Mouse (Mus musculus) forebrain, embryonic 15.5 days (tissue): Measurements from ENCODE around the gene Oasl1. TPM values are rescaled to one million over a fixed set of nuclear protein-coding genes. Genes with fewer than 3 reads are reported as not detected.

Experiments used
- ATAC-seq: fragments of 200-750 bp; cut with Nextera tagmentation; replicated peaks from 2 replicates; pipeline ENCODE4 v1.8.0; 2017; ENCODE audit warnings: mild to moderate bottlenecking, moderate TSS enrichment, moderate library complexity
- H3K27ac ChIP-seq: fragments of 300-500 bp; sonication (generic); replicated peaks from 2 replicates; pipeline ENCODE4 v1.5.1; 2015; ENCODE audit warnings: mild to moderate bottlenecking, inconsistent platforms
- H3K27me3 ChIP-seq: fragments of 300-500 bp; sonication (generic); 2 replicates; pipeline ENCODE4 v1.6.1; 2015; ENCODE audit warnings: inconsistent platforms
- H3K36me3 ChIP-seq: fragments of 300-500 bp; sonication (generic); 2 replicates; pipeline ENCODE4 v1.6.1; 2015; ENCODE audit warnings: mild to moderate bottlenecking, inconsistent platforms
- H3K4me1 ChIP-seq: fragments of 300-500 bp; sonication (generic); 2 replicates; pipeline ENCODE4 v1.6.1; 2015; ENCODE audit warnings: inconsistent platforms
- H3K4me2 ChIP-seq: fragments of 300-500 bp; sonication (generic); replicated peaks from 2 replicates; pipeline ENCODE4 v1.6.1; 2015; ENCODE audit warnings: mild to moderate bottlenecking, inconsistent platforms
- H3K4me3 ChIP-seq: fragments of 300-500 bp; sonication (generic); 2 replicates; pipeline ENCODE4 v1.5.1; 2015; ENCODE audit warnings: mild to moderate bottlenecking, inconsistent platforms
- H3K9ac ChIP-seq: fragments of 300-500 bp; sonication (generic); replicated peaks from 2 replicates; pipeline ENCODE4 v1.6.1; 2015; ENCODE audit warnings: mild to moderate bottlenecking, inconsistent platforms
- H3K9me3 ChIP-seq: fragments of 300-500 bp; sonication (generic); 2 replicates; pipeline ENCODE4 v1.6.1; 2016; ENCODE audit warnings: inconsistent platforms
- WGBS: fragments of 180-500 bp; shearing (Covaris S2); methylation state at CpG from one replicate; pipeline ENCODE4 v1.1.7; 2015; ENCODE audit warnings: mixed read lengths; 5-methylcytosine and 5-hydroxymethylcytosine counted together
- polyA plus RNA-seq: library from polyadenylated mRNA; unstranded; fragments of >200 nt; fragmentation: Nextera tagmentation; extraction: Ambion mirVana; gene quantifications from 2 replicates; pipeline ENCODE4 v1.2.1, GENCODE M21; 2015

Oasl1 gene
- polyA plus RNA-seq, 1 experiment from 2014 or later: 0.23 TPM

DNA sequence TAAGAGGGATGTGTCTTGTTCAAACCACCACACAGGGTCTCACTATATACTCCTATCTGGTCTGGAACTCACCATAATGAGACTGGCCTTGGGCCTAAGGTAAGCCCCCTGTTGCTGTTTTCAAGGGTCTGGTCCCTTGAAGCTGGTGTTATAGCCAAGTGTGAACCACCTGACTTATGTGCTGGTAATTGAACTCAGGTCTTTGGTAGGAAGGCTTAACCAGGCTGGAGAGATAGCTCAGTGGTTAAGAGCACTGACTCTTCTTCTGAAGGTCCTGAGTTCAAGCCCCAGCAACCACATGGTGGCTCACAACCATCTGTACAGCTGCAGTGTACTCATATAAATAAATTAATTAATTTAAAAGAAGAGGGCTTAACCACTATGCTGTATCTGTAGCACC lies 53.9 kb downstream of the Oasl1 start:
- Histone ChIP-seq H3K4me1 (peaks cover 18% of the 10 kb centered on the region), H3K36me3 (no peaks in the 10 kb centered on the region), H3K9ac (no peak overlapping the region), H3K9me3 (no peaks in the 10 kb centered on the region), H3K27me3 (no peaks in the 10 kb centered on the region), H3K4me3 (no peak overlapping the region), H3K27ac (no peak overlapping the region), H3K4me2 (no peak overlapping the region)
- no peak for ATAC-seq

DNA sequence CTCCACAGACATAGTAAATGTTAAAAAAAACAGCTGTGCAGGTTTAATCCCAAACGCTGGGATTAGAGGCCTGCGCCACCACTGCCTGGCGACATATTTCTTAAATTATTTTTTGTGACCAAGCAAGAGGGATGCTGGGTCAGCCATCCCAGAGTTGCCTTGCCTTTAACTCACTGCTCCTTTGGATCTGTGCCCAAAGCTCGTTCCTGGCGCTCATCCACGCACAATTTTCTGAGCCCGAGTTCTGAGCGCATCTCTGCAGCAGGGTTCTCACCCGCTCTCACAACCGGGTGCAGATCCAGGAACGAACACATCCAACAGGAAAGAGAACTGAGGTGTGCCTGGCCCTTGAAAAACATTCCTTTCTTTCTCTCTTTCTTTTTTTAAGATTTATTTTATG lies 55.4 kb downstream of the Oasl1 start:
- H3K27me3 ChIP-seq: no peaks in the 10 kb centered on the region
- peaks cover 18% of the 10 kb centered on the region for H3K4me1 ChIP-seq
- H3K4me3 ChIP-seq: no peak overlapping the region
- H3K4me2 ChIP-seq: no peak overlapping the region
- WGBS: 54% methylated on average over 11 of the region's 11 CpGs
- no peaks in the 10 kb centered on the region for H3K9me3 ChIP-seq
- no peaks in the 10 kb centered on the region for H3K36me3 ChIP-seq
- no peak overlapping the region for H3K9ac ChIP-seq
- no peak for ATAC-seq
- H3K27ac ChIP-seq: no peak overlapping the region

DNA sequence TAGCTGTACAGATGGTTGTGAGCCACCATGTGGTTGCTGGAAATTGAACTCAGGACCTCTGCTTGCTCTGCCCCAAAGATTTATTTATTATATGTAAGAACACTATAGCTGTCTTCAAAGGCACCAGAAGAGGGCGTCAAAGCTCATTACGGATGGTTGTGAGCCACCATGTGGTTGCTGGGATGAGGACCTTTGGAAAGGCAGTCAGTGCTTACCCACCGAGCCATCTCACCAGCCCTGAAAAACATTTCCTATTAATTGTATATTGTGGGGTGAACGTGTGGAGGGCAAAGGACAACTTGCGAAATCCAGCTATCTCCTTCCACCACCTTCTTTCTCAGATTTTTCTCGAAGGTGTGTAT lies 55.8 kb downstream of the Oasl1 start:
- H3K9ac ChIP-seq: 0 out of 2 replicates have a peak overlapping the region, but pooled peaks have one; percentile 38
- H3K4me3 ChIP-seq: peak overlapping the region; percentile 35
- peaks cover 18% of the 10 kb centered on the region for H3K4me1 ChIP-seq
- H3K4me2 ChIP-seq: peak overlapping the region; percentile 71
- 4% methylated on average over 6 of the region's 6 CpGs for WGBS
- no peak overlapping the region for H3K27ac ChIP-seq
- no peaks in the 10 kb centered on the region for H3K27me3 ChIP-seq
- ATAC-seq: no peak; the same call in 1 of the 2 replicates
- H3K9me3 ChIP-seq: no peaks in the 10 kb centered on the region
- H3K36me3 ChIP-seq: no peaks in the 10 kb centered on the region

DNA sequence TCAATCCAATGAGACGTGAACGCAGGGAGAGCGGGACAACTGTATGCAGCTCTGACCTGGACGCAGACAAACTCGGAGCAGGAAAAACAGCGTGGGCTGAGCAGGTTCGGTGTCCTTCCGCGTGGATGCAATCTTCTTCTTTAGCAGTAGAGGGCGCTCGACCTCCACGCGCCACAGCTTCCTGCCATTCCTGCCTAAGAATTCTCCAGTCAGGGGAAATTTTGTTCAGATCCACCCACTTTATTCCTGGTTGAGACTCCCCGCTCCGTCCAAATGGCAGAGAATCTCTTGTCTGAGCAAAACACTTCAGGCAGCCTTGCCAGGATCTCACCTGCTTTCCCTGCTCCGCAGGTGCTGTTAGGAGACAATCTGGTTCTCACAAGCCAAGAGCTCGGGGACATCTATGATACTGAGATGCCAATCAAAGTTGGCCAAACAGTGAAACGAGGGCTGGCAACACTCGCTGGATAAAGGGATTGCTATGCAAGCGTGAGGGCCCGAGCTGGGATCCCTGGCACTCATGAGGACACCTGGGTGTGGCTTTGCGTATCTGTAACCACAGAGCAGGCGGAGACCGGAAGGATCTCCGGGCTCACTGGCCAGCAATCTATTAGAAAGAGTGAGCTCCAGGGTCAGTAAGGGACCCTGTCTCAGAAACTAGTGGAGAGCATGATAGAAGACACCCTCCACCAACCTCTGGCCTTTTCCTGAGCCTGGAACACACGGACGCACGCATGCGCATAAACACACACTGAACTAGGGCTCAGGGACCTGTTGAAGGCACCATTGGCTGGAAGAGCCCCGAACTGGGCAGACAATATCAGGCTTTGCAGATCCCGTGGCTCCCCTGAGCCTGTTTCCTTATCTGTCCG lies 56.4 kb downstream of the Oasl1 start:
- H3K4me1 ChIP-seq: peaks cover 18% of the 10 kb centered on the region
- no peak overlapping the region for H3K27ac ChIP-seq
- peak; percentile 48; the same call in 1 of the 2 replicates for ATAC-seq
- H3K36me3 ChIP-seq: no peaks in the 10 kb centered on the region
- H3K9ac ChIP-seq: peak overlapping the region; percentile 45
- no peaks in the 10 kb centered on the region for H3K27me3 ChIP-seq
- H3K4me2 ChIP-seq: peak overlapping the region; percentile 71
- 5% methylated on average over 32 of the region's 32 CpGs for WGBS
- H3K4me3 ChIP-seq: peak overlapping the region; percentile 35
- H3K9me3 ChIP-seq: no peaks in the 10 kb centered on the region

DNA sequence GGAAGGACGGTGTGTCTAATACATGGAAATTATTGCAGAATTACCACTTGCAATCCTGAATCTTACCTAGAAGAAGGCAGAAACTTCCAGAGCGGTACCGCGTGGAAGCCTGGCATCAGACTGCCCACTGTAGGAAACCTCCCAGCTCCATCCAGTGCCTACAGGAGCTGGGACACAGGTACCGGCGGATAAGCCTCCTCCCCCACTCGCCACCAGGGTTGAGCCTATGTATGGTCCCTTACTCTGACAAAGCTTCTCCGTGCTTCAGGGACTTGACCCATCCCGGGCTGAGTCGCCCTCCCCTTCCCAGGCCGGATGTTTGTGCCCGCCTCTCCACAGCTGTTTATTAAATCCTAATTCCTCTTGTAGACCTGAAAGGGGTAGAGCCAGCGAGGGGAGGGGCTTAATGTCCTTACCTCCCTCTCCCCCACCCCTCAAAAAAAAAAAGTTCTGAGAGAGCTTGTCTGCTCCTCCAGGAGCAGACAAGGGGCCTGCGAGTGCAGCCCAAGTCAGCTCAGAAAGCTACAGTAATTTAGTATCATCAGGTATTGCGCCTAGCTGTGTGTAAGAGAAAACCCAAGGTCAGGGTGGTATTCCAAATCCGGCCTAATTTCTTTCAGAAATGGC lies 57.2 kb downstream of the Oasl1 start:
- 24% methylated on average over 16 of the region's 16 CpGs for WGBS
- Histone ChIP-seq H3K4me3 (peak overlapping the region; percentile 35), H3K27ac (no peak overlapping the region), H3K9me3 (no peaks in the 10 kb centered on the region), H3K4me2 (peak overlapping the region; percentile 71), H3K9ac (peak overlapping the region; percentile 45; the same call in 1 of the 2 replicates), H3K27me3 (no peaks in the 10 kb centered on the region), H3K36me3 (no peaks in the 10 kb centered on the region), H3K4me1 (peaks cover 18% of the 10 kb centered on the region)
- ATAC-seq: no peak

DNA sequence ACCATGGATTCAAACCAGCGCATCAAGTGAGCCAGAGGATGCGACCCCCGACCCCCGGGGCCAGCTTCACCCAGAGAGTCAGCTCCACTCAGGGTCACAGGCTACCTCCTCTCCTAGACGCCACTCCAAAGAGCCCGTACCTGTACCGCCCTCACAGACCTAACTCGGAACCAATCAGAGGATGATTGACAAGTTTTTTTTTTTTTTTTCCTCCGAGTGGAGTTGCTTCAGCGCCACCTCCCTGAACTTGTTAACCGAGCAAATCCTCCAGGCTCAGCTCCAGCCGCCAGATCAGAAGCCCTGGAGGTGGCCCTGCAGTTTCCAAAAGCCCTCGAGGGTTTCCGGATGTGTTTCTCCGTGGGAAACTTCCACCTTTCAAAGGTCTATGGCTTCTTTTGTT lies 59.0 kb downstream of the Oasl1 start:
- 62% methylated on average over 15 of the region's 15 CpGs for WGBS
- Histone ChIP-seq H3K27ac (no peak overlapping the region), H3K4me2 (no peak overlapping the region), H3K4me3 (no peak overlapping the region), H3K9me3 (no peaks in the 10 kb centered on the region), H3K27me3 (no peaks in the 10 kb centered on the region), H3K36me3 (no peaks in the 10 kb centered on the region), H3K4me1 (peaks cover 18% of the 10 kb centered on the region), H3K9ac (no peak overlapping the region)
- no peak for ATAC-seq

DNA sequence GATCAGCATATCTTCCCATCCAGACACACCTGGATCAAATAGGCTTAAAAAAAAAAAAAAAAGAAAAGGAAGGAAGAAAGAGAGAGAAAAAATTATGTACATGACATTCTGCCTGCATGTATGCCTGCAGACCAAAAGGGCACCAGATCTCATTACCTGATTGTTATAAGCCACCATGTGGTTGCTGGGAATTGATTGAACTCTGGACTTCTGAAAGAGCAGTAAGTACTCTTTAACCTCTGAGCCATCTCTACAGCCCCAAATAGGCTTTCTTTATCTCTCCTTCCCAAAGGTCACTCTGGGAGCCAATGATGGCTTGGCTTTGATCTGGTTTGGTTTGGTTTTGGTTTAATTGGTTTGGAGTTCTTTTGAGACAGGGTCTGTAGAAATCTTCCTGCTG lies 62.0 kb downstream of the Oasl1 start:
- ATAC-seq: no peak
- H3K9ac ChIP-seq: no peak overlapping the region
- no peak overlapping the region for H3K4me2 ChIP-seq

More for the DNA sequence above, 62.0 kb downstream of the Oasl1 start:
- no peak overlapping the region for H3K4me3 ChIP-seq
- H3K27ac ChIP-seq: no peak overlapping the region
- H3K36me3 ChIP-seq: no peaks in the 10 kb centered on the region
- no peaks in the 10 kb centered on the region for H3K27me3 ChIP-seq
- peaks cover 1% of the 10 kb centered on the region for H3K4me1 ChIP-seq
- H3K9me3 ChIP-seq: no peaks in the 10 kb centered on the region

Other genes with a start within 250 kb of the Oasl1 start
- 36.9 and 39.6 TPM in 2 replicates for gene Gltp, start 232.3 kb upstream of the Oasl1 start, polyA plus RNA-seq
- 14.8 and 16.7 TPM in 2 replicates for gene Tchp, start 215.5 kb upstream of the Oasl1 start, polyA plus RNA-seq
- gene Ankrd13a, start 148.6 kb upstream of the Oasl1 start, polyA plus RNA-seq: 31.4 and 32.8 TPM in 2 replicates
- gene Git2, start 147.7 kb upstream of the Oasl1 start, polyA plus RNA-seq: 46.6 and 52.5 TPM in 2 replicates
- gene 1500011B03Rik, start 99.8 kb upstream of the Oasl1 start, polyA plus RNA-seq: 215 and 218 TPM in 2 replicates
- not detected in 2 replicates for gene 4930519G04Rik, start 69.6 kb upstream of the Oasl1 start, polyA plus RNA-seq
- 1.6 and 2.1 TPM in 2 replicates for gene Gm9936, start 64.6 kb upstream of the Oasl1 start, polyA plus RNA-seq
- 2.4 and 2.9 TPM in 2 replicates for gene Oasl2, start 26.3 kb upstream of the Oasl1 start, polyA plus RNA-seq
- 98.1 and 103 TPM in 2 replicates for gene 2210016L21Rik, start 18.9 kb downstream of the Oasl1 start, polyA plus RNA-seq
- gene Hnf1a, start 47.9 kb downstream of the Oasl1 start, polyA plus RNA-seq: not detected in 2 replicates
- gene Sppl3, start 87.9 kb downstream of the Oasl1 start, polyA plus RNA-seq: 19.2 and 31.7 TPM in 2 replicates
- gene Gm10401, start 175.1 kb downstream of the Oasl1 start, polyA plus RNA-seq: 34.6 and 35.0 TPM in 2 replicates
- 22.3 and 24.1 TPM in 2 replicates for gene Acads, start 196.1 kb downstream of the Oasl1 start, polyA plus RNA-seq
- gene Unc119b, start 211.7 kb downstream of the Oasl1 start, polyA plus RNA-seq: 44.4 and 46.2 TPM in 2 replicates
- 22.7 and 27.7 TPM in 2 replicates for gene Mlec, start 234.9 kb downstream of the Oasl1 start, polyA plus RNA-seq